Mouse (Mus musculus) right cerebral cortex, postnatal 4 days (tissue): ENCODE measurements at regions not wholly inside any gene's neighbourhood (a gene's known extent, or its start where the extent isn't known, plus 50 kb on each side); places are given as distances from the start of the nearest gene placed in this dataset.

Experiments
- DNase-seq: peaks from one replicate; pipeline ENCODE4 v3.0.0-alpha.2; 2022

DNA sequence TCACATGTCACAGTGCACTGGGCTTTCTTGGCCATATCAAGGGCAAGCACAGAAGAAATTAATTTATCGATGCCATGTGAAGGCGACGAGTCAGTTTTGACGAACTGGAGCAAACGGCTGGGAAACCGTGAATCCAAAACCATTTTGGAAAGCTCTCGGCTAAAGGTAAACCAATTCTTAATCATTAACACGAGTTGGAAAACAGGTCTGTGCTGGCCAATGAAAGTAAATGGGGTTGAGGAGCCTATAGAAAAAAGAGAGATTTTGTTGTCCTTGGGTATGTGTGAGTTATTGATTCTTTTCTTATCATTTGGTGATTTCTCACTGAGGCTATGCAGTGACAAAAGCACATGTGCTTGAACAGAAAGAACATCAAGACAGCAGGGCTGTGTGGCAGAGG lies 397.1 kb downstream of the H2al1j start:
- no peak for DNase-seq

GRCm38 (mm10) chrX:11726524-11727231 lies 399.1 kb downstream of the H2al1j start:
- no peak for DNase-seq

- DNase-seq = no peak
Measured at GRCm38 (mm10) chrX:11728481-11728880, 400.9 kb downstream of the H2al1j start.

GRCm38 (mm10) chrX:11729992-11730391 lies 402.4 kb downstream of the H2al1j start:
- DNase-seq = no peak

- no peak for DNase-seq
Measured at GRCm38 (mm10) chrX:11732371-11732770, 404.7 kb downstream of the H2al1j start.

- DNase-seq = no peak
Measured at GRCm38 (mm10) chrX:11734505-11735435, 407.1 kb downstream of the H2al1j start.

GRCm38 (mm10) chrX:11735516-11736170 lies 408.0 kb downstream of the H2al1j start:
- peak; percentile 48 for DNase-seq

DNA sequence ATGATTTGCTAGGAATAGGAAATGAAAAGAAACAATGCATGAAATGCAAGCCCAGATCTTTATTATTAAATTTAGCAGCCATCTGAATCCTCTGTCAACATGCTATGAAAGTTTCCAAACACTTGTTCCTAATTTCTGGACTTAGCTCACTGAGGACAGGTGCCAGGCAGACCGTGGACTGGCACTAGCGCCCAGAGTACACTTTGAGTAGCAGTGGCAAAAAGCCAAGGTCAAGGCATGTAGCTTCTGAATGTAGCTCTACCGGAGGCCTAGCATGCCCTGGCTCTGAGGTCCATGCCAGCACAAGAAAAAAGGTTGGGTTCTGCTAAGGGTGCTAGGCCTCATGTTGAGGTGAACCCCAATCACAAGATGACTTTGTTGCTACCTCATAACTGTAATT lies 408.9 kb downstream of the H2al1j start:
- no peak for DNase-seq

GRCm38 (mm10) chrX:11739565-11739964 lies 411.9 kb downstream of the H2al1j start:
- DNase-seq = no peak

GRCm38 (mm10) chrX:11745911-11746310 lies 414.2 kb downstream of the Bcor start:
- DNase-seq = no peak

- DNase-seq = no peak
Measured at GRCm38 (mm10) chrX:11747386-11748121, 412.6 kb downstream of the Bcor start.

- peak; percentile 8 for DNase-seq
Measured at GRCm38 (mm10) chrX:11748278-11748677, 411.9 kb downstream of the Bcor start.

- DNase-seq = no peak
Measured at GRCm38 (mm10) chrX:11752513-11752912, 407.6 kb downstream of the Bcor start.

- DNase-seq = no peak
Measured at GRCm38 (mm10) chrX:11752973-11753590, 407.1 kb downstream of the Bcor start.

- no peak for DNase-seq
Measured at GRCm38 (mm10) chrX:11755046-11755445, 405.1 kb downstream of the Bcor start.

GRCm38 (mm10) chrX:11763351-11764082 lies 396.6 kb downstream of the Bcor start:
- peak; percentile 4 for DNase-seq

DNA sequence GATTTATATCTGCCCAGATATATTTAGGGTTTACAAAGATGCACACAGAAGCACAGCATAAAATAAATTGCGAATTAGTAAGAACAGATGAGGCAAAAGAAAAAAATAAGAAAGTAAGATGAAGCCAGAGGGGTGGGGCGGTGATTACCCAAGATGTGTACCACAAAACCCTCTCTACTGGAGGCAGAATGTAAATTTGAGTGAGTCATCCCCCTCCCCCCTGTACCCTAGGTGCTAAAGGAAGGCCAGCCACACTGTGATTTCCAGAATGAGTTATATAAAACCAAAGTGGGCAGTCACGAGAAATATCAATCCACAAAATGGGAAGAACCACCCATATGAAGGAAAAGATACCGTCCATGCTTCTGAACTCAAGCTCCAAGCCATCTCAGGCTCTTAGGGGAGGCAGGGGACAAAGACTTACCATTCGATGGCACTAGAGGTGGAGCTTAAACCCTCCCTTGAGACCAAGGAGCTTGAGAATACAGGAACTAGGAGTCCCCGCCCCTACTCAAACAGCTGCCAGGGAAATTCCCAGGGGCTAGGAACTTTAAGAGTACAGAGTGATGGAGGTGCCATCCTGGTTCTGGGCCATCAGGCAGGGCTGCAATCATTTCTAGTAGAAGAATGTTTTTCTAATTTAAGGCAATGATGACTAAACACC lies 383.8 kb downstream of the Bcor start:
- DNase-seq = no peak

DNA sequence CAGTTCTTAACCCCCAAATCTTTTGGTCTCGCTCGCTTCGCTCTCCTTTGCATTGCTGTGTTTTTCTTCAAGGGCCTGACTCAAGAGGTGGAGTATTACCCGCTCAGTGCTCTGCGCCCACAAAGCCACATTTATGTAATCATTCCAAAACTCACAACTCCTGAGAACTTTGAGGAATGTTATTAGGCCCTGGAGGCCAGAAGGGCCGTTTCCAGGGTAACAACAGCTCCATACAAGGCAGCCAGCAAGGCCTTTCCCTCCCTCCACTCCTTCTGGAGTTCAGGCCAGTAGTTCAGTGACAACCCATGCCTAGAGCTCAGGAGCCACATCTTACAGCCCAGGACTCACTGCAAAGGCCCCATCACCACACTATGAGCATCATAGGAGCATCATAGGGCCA lies 365.1 kb downstream of the Bcor start:
- no peak for DNase-seq

DNA sequence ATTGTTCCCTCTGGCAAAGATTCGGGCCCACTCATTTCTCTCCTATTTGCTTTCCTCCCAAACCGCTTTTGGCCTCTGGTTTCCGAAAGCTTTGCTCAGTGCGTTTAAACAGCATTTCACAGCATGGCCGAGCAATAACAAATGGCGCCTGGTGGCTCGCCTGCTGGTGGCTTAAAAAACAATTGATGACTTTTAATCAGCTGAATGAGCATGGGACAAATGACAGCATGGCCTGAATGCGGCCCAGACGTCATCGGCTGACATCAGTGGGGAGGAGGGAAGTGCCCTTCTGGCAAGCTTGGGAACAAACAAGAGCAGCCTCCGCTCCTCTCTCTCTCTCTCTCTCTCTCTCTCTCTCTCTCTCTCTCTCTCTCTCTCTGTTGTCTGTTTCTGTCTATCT lies 362.3 kb downstream of the Bcor start:
- DNase-seq = no peak

GRCm38 (mm10) chrX:11798326-11798725 lies 361.8 kb downstream of the Bcor start:
- no peak for DNase-seq

- peak; percentile 37 for DNase-seq
Measured at GRCm38 (mm10) chrX:11800400-11800941, 359.7 kb downstream of the Bcor start.
